Mouse (Mus musculus): ENCODE measurements around the gene Etv3. TPM values are rescaled to one million over a fixed set of nuclear protein-coding genes. Genes with fewer than 3 reads are reported as not detected.

The Etv3 gene
- total RNA-seq, 1 experiment from 2014 or later = 13.1 TPM

- peak; percentile 62 for ATAC-seq (replicated peaks; ENCODE audit: low read depth, poor library complexity, severe bottlenecking)
Observed at GRCm38 (mm10) chr3:87515567-87516081, 9.6 kb upstream of the Etv3 start.

- no peak for ATAC-seq (replicated peaks; ENCODE audit: low read depth, poor library complexity, severe bottlenecking)
Observed at GRCm38 (mm10) chr3:87518425-87518824, 6.8 kb upstream of the Etv3 start.

- ATAC-seq (replicated peaks; ENCODE audit: low read depth, poor library complexity, severe bottlenecking) = peak; percentile 59
Observed at GRCm38 (mm10) chr3:87521126-87521525, 4.1 kb upstream of the Etv3 start.

GRCm38 (mm10) chr3:87521833-87522232 is 3.4 kb upstream of the Etv3 start:
- no peak for ATAC-seq (replicated peaks; ENCODE audit: low read depth, poor library complexity, severe bottlenecking)

GRCm38 (mm10) chr3:87523701-87524100 is 1.5 kb upstream of the Etv3 start:
- ATAC-seq (replicated peaks; ENCODE audit: low read depth, poor library complexity, severe bottlenecking) = no peak

- no peak for ATAC-seq (replicated peaks; ENCODE audit: low read depth, poor library complexity, severe bottlenecking)
Observed at GRCm38 (mm10) chr3:87525837-87526570, 797 bp downstream of the Etv3 start.

- no peak for ATAC-seq (replicated peaks; ENCODE audit: low read depth, poor library complexity, severe bottlenecking)
Observed at GRCm38 (mm10) chr3:87527139-87527538, 1.9 kb downstream of the Etv3 start.

- no peak for ATAC-seq (replicated peaks; ENCODE audit: low read depth, poor library complexity, severe bottlenecking)
Observed at GRCm38 (mm10) chr3:87528021-87528420, 2.8 kb downstream of the Etv3 start.

GRCm38 (mm10) chr3:87528841-87529240 is 3.6 kb downstream of the Etv3 start:
- ATAC-seq (replicated peaks; ENCODE audit: low read depth, poor library complexity, severe bottlenecking) = no peak

GRCm38 (mm10) chr3:87529568-87529967 is 4.4 kb downstream of the Etv3 start:
- ATAC-seq (replicated peaks; ENCODE audit: low read depth, poor library complexity, severe bottlenecking) = peak; percentile 72

- no peak for ATAC-seq (replicated peaks; ENCODE audit: low read depth, poor library complexity, severe bottlenecking)
Observed at GRCm38 (mm10) chr3:87530234-87530633, 5.0 kb downstream of the Etv3 start.

GRCm38 (mm10) chr3:87533667-87534378 is 8.6 kb downstream of the Etv3 start:
- ATAC-seq (replicated peaks; ENCODE audit: low read depth, poor library complexity, severe bottlenecking) = no peak

- ATAC-seq (replicated peaks; ENCODE audit: low read depth, poor library complexity, severe bottlenecking) = no peak
Observed at GRCm38 (mm10) chr3:87538034-87538433, 12.8 kb downstream of the Etv3 start.

GRCm38 (mm10) chr3:87540028-87540675 is 14.9 kb downstream of the Etv3 start:
- no peak for ATAC-seq (replicated peaks; ENCODE audit: low read depth, poor library complexity, severe bottlenecking)

GRCm38 (mm10) chr3:87540714-87541113 is 15.5 kb downstream of the Etv3 start:
- no peak for ATAC-seq (replicated peaks; ENCODE audit: low read depth, poor library complexity, severe bottlenecking)

GRCm38 (mm10) chr3:87542481-87543215 is 17.4 kb downstream of the Etv3 start:
- no peak for ATAC-seq (replicated peaks; ENCODE audit: low read depth, poor library complexity, severe bottlenecking)

GRCm38 (mm10) chr3:87545554-87545953 is 20.3 kb downstream of the Etv3 start:
- no peak for ATAC-seq (replicated peaks; ENCODE audit: low read depth, poor library complexity, severe bottlenecking)

- ATAC-seq (replicated peaks; ENCODE audit: low read depth, poor library complexity, severe bottlenecking) = no peak
Observed at GRCm38 (mm10) chr3:87546291-87546721, 21.1 kb downstream of the Etv3 start.

- ATAC-seq (replicated peaks; ENCODE audit: low read depth, poor library complexity, severe bottlenecking) = no peak
Observed at GRCm38 (mm10) chr3:87549908-87550307, 24.7 kb downstream of the Etv3 start.

- no peak for ATAC-seq (replicated peaks; ENCODE audit: low read depth, poor library complexity, severe bottlenecking)
Observed at GRCm38 (mm10) chr3:87552327-87552726, 27.1 kb downstream of the Etv3 start.

Data from common myeloid progenitor, adult 5-6 weeks (primary cell).